Mouse (Mus musculus) forebrain, postnatal 0 days (tissue): ENCODE measurements around the gene Txndc15. TPM values are rescaled to one million over a fixed set of nuclear protein-coding genes. Genes with fewer than 3 reads are reported as not detected.

Source experiments
- ATAC-seq: fragments of 200-750 bp; cut with Nextera tagmentation; 2 replicates; pipeline ENCODE4 v1.8.0; 2017; ENCODE audit warnings: mild to moderate bottlenecking, moderate library complexity
- DNase-seq: peaks from one replicate; pipeline ENCODE4 v3.0.0-alpha.2; 2015
- H3K27ac ChIP-seq: fragments of 300-500 bp; sonication (generic); 2 replicates; pipeline ENCODE4 v1.5.1; 2014; ENCODE audit warnings: low read depth, mild to moderate bottlenecking, antibody characterized with exemption, low read length, moderate library complexity, mixed read lengths
- H3K27me3 ChIP-seq: fragments of 300-500 bp; sonication (generic); 2 replicates; pipeline ENCODE4 v1.6.1; 2014; ENCODE audit warnings: mild to moderate bottlenecking, low read length, mixed read lengths; ENCODE audit not compliant: insufficient read depth
- H3K36me3 ChIP-seq: fragments of 300-500 bp; sonication (generic); 2 replicates; pipeline ENCODE4 v1.6.1; 2014; ENCODE audit warnings: mild to moderate bottlenecking, moderate library complexity; ENCODE audit not compliant: insufficient read depth
- H3K4me1 ChIP-seq: fragments of 300-500 bp; sonication (generic); 2 replicates; pipeline ENCODE4 v1.6.1; 2014; ENCODE audit warnings: antibody characterized with exemption; ENCODE audit not compliant: insufficient read depth
- H3K4me2 ChIP-seq: fragments of 300-500 bp; sonication (generic); 2 replicates; pipeline ENCODE4 v1.6.1; 2014; ENCODE audit warnings: low read depth, mild to moderate bottlenecking, moderate library complexity
- H3K4me3 ChIP-seq: fragments of 300-500 bp; sonication (generic); 2 replicates; pipeline ENCODE4 v1.5.1; 2014; ENCODE audit warnings: low read depth, low read length, mixed read lengths
- H3K9ac ChIP-seq: fragments of 300-500 bp; sonication (generic); 2 replicates; pipeline ENCODE4 v1.6.1; 2014; ENCODE audit warnings: mild to moderate bottlenecking
- H3K9me3 ChIP-seq: fragments of 300-500 bp; sonication (generic); 2 replicates; pipeline ENCODE4 v1.6.1; 2016; ENCODE audit warnings: low read length
- CTCF ChIP-seq: sonication (generic); IDR thresholded peaks from 2 replicates; pipeline ENCODE4 v1.5.1; 2016; ENCODE audit warnings: antibody characterized with exemption, control low read depth, low read depth
- WGBS: fragments of 180-500 bp; shearing (Covaris S2); extraction: QIAGEN DNeasy Blood & Tissue Kit; methylation state at CpG from one replicate; pipeline ENCODE4 v1.1.7; 2014; 5-methylcytosine and 5-hydroxymethylcytosine counted together
- polyA plus RNA-seq: library from polyadenylated mRNA; unstranded; fragments of >200 nt; fragmentation: Nextera tagmentation; extraction: Ambion mirVana; gene quantifications from 2 replicates; pipeline ENCODE4 v1.2.1, GENCODE M21; 2015
- total RNA-seq: library from RNA; depleted of rRNA; stranded (reverse); fragments of >200 nt; gene quantifications from 2 replicates; pipeline ENCODE4 v1.2.3, GENCODE M21; 2014; rRNA removed

Gene Txndc15
- total and polyA plus RNA-seq, 2 experiments from 2014 or later: 116 to 134 TPM

DNA sequence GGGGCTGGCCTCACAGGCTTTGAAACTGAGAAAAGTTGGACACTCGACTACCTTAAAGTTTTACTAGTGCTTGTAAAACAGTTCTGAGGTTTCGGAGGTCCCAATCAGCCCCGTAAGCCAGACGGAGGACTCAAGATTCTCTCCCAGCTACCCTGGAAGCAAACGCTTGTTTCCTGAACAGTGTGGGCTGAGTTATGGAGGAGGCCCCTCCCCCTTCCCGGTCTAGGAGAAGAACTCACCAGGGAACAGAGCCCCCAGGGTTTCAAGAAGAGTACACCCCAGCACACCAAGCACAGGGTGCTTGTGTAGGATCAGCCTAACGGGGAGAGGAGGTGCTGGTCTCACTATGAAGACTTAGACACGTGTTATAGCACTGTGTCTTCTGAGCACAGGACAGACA, 42.3 kb downstream of the Txndc15 start:
- H3K27ac ChIP-seq: no peak overlapping the region
- WGBS: 37% methylated on average over 8 of the region's 8 CpGs
- H3K9me3 ChIP-seq: no peaks in the 10 kb centered on the region
- DNase-seq: no peak
- no peak overlapping the region for H3K4me2 ChIP-seq
- ATAC-seq: no peak
- H3K4me1 ChIP-seq: no peaks in the 10 kb centered on the region
- no peak for TF ChIP-seq CTCF
- no peaks in the 10 kb centered on the region for H3K36me3 ChIP-seq
- no peak overlapping the region for H3K9ac ChIP-seq
- no peak overlapping the region for H3K4me3 ChIP-seq
- no peaks in the 10 kb centered on the region for H3K27me3 ChIP-seq

DNA sequence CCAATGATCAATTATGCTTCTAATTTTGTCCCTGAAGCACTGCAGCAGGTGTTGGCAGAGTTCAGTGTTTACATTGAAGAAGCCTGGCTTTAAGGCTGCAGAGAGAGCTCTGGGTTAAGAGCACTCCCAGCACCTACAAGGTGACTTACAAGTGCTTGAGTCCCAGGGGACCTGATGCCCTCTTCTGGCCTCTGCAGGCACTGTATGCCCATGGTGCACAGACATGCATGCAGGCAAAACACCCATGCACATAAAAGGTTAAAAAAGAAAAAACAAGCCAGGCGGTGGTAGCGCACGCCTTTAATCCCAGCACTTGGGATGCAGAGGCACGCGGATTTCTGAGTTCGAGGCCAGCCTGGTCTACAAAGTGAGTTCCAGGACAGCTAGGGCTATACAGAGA, 43.2 kb downstream of the Txndc15 start:
- H3K9me3 ChIP-seq: no peaks in the 10 kb centered on the region
- no peaks in the 10 kb centered on the region for H3K27me3 ChIP-seq
- DNase-seq: no peak
- no peak overlapping the region for H3K4me3 ChIP-seq
- no peak overlapping the region for H3K4me2 ChIP-seq
- TF ChIP-seq CTCF: peak; percentile 29; the same call in 1 of the 2 replicates
- H3K4me1 ChIP-seq: no peaks in the 10 kb centered on the region
- 85% methylated on average over 6 of the region's 6 CpGs for WGBS
- no peak overlapping the region for H3K9ac ChIP-seq
- no peaks in the 10 kb centered on the region for H3K36me3 ChIP-seq
- no peak for ATAC-seq
- no peak overlapping the region for H3K27ac ChIP-seq

GRCm38 (mm10) chr13:55760576-55760975, 46.1 kb downstream of the Txndc15 start:
- no peak for TF ChIP-seq CTCF
- Histone ChIP-seq H3K9me3 (no peaks in the 10 kb centered on the region), H3K4me1 (no peaks in the 10 kb centered on the region), H3K27ac (no peak overlapping the region), H3K36me3 (no peaks in the 10 kb centered on the region), H3K4me2 (no peak overlapping the region), H3K9ac (no peak overlapping the region), H3K27me3 (no peaks in the 10 kb centered on the region), H3K4me3 (no peak overlapping the region)
- DNase-seq (no peak), ATAC-seq (no peak)
- WGBS: 29% methylated on average over 10 of the region's 10 CpGs

DNA sequence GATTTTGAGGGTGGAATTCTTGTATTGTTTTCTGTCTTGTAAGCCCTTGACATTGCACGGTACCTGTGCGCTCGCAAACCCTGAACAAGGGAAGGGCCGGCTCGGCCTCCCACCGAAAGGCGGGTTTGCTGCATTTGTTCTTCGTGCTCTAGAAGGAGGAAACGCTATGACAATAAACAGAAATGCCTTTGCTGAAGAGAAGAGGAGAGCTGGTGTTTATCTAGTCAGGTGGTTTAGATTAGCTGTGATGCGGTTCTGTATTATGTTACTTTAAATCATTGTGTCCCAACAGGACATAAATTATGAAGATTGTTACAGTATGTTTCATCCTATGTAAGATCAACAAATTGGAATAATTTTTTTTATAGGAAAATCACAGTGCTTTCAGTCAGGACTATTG, 47.0 kb downstream of the Txndc15 start:
- Histone ChIP-seq H3K27ac (no peak overlapping the region), H3K4me3 (no peak overlapping the region), H3K36me3 (no peaks in the 10 kb centered on the region), H3K9me3 (no peaks in the 10 kb centered on the region), H3K27me3 (no peaks in the 10 kb centered on the region), H3K4me2 (no peak overlapping the region), H3K4me1 (no peaks in the 10 kb centered on the region), H3K9ac (no peak overlapping the region)
- no peak for DNase-seq
- no peak for ATAC-seq
- no peak for TF ChIP-seq CTCF
- WGBS: 81% methylated on average over 10 of the region's 10 CpGs

GRCm38 (mm10) chr13:55774352-55774751, 59.9 kb downstream of the Txndc15 start:
- TF ChIP-seq CTCF: no peak
- Histone ChIP-seq H3K9ac (no peak overlapping the region), H3K27ac (no peak overlapping the region), H3K27me3 (no peaks in the 10 kb centered on the region), H3K9me3 (no peaks in the 10 kb centered on the region), H3K4me3 (no peak overlapping the region), H3K4me1 (no peaks in the 10 kb centered on the region), H3K36me3 (no peaks in the 10 kb centered on the region), H3K4me2 (no peak overlapping the region)
- 85% methylated on average over 7 of the region's 7 CpGs for WGBS
- ATAC-seq: no peak
- no peak for DNase-seq

GRCm38 (mm10) chr13:55775056-55775455, 60.6 kb downstream of the Txndc15 start:
- DNase-seq (no peak), ATAC-seq (no peak)
- Histone ChIP-seq H3K27me3 (no peaks in the 10 kb centered on the region), H3K4me1 (no peaks in the 10 kb centered on the region), H3K4me2 (no peak overlapping the region), H3K27ac (no peak overlapping the region), H3K4me3 (no peak overlapping the region), H3K9me3 (no peaks in the 10 kb centered on the region), H3K36me3 (no peaks in the 10 kb centered on the region), H3K9ac (no peak overlapping the region)
- no peak for TF ChIP-seq CTCF
- 76% methylated on average over 11 of the region's 11 CpGs for WGBS

Other genes starting within 250 kb of the Txndc15 start
- 545 and 619 TPM in 2 replicates for gene Dbn1, start 226.5 kb upstream of the Txndc15 start, total RNA-seq
- gene Dbn1, start 226.5 kb upstream of the Txndc15 start, polyA plus RNA-seq: 603 and 619 TPM in 2 replicates
- 26.6 and 36.7 TPM in 2 replicates for gene Pdlim7, start 201.0 kb upstream of the Txndc15 start, total RNA-seq
- gene Pdlim7, start 201.0 kb upstream of the Txndc15 start, polyA plus RNA-seq: 114 and 115 TPM in 2 replicates
- gene Dok3, start 185.4 kb upstream of the Txndc15 start, total RNA-seq: 2.5 and 4.8 TPM in 2 replicates
- 0.82 TPM in 2 replicates for gene Dok3, start 185.4 kb upstream of the Txndc15 start, polyA plus RNA-seq
- gene Ddx41, start 178.0 kb upstream of the Txndc15 start, total RNA-seq: 65.2 and 69.6 TPM in 2 replicates
- 46.1 and 51.7 TPM in 2 replicates for gene Ddx41, start 178.0 kb upstream of the Txndc15 start, polyA plus RNA-seq
- 88.4 and 93.1 TPM in 2 replicates for gene Fam193b, start 143.5 kb upstream of the Txndc15 start, total RNA-seq
- gene Fam193b, start 143.5 kb upstream of the Txndc15 start, polyA plus RNA-seq: 41.2 and 41.6 TPM in 2 replicates
- 52.9 and 56.3 TPM in 2 replicates for gene Tmed9, start 140.9 kb upstream of the Txndc15 start, total RNA-seq
- gene Tmed9, start 140.9 kb upstream of the Txndc15 start, polyA plus RNA-seq: 102 TPM in 2 replicates
- 57.6 and 63.1 TPM in 2 replicates for gene B4galt7, start 114.8 kb upstream of the Txndc15 start, total RNA-seq
- 36.1 and 43.0 TPM in 2 replicates for gene B4galt7, start 114.8 kb upstream of the Txndc15 start, polyA plus RNA-seq
- gene Caml, start 91.6 kb upstream of the Txndc15 start, total RNA-seq: 87.8 and 115 TPM in 2 replicates
- gene Caml, start 91.6 kb upstream of the Txndc15 start, polyA plus RNA-seq: 116 and 121 TPM in 2 replicates
- gene Ddx46, start 79.6 kb upstream of the Txndc15 start, total RNA-seq: 28.0 and 34.7 TPM in 2 replicates
- gene Ddx46, start 79.6 kb upstream of the Txndc15 start, polyA plus RNA-seq: 17.7 and 20.1 TPM in 2 replicates
- 135 and 167 TPM in 2 replicates for gene B230219D22Rik, start 21.5 kb upstream of the Txndc15 start, total RNA-seq
- gene B230219D22Rik, start 21.5 kb upstream of the Txndc15 start, polyA plus RNA-seq: 40.7 and 59.5 TPM in 2 replicates
- gene Pcbd2, start 12.7 kb downstream of the Txndc15 start, total RNA-seq: 9.6 and 11.1 TPM in 2 replicates
- 28.7 and 29.2 TPM in 2 replicates for gene Pcbd2, start 12.7 kb downstream of the Txndc15 start, polyA plus RNA-seq
- gene Catsper3, start 69.9 kb downstream of the Txndc15 start, total RNA-seq: not detected in 2 replicates
- 0.14 and 0.19 TPM in 2 replicates for gene Catsper3, start 69.9 kb downstream of the Txndc15 start, polyA plus RNA-seq
- not detected in 2 replicates for gene Pitx1, start 121.5 kb downstream of the Txndc15 start, total RNA-seq
- gene Pitx1, start 121.5 kb downstream of the Txndc15 start, polyA plus RNA-seq: not detected in 2 replicates